Mouse (Mus musculus): ENCODE measurements around the gene Slc38a7. TPM values are rescaled to one million over a fixed set of nuclear protein-coding genes. Genes with fewer than 3 reads are reported as not detected.

Slc38a7 gene
- polyA plus RNA-seq, 1 experiment from 2014 or later = 26.2 TPM

DNA sequence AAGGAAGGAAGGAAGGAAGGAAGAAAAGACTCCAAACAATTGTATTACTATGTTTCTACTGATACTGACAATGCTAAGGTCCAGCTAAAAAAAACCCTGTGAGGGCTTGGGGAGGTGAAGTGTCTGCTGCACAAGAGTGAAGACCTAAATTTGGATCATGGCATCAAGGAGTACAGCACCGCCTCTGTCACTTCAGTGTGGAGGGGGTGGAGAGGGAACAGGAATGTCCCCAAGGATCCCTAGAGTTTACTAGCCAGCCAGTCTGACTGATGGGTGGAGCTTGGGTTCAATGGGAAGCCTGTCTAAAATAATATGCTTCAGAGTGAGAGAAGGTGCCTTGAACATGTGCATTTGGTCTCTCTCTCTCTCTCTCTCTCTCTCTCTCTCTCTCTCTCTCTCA, 35.1 kb downstream of the Slc38a7 start:
- Histone ChIP-seq H3K27ac (ENCODE audit: low read depth, low read length) (no peak overlapping the region), H3K9me3 (ENCODE audit: control insufficient read depth, low read length) (no peaks in the 10 kb centered on the region), H3K4me3 (ENCODE audit: low read length) (no peak overlapping the region), H3K4me1 (ENCODE audit: control insufficient read depth, insufficient read depth, low read depth, low read length) (no peaks in the 10 kb centered on the region), H3K4me2 (ENCODE audit: low read length) (no peak overlapping the region), H3K9ac (ENCODE audit: low read depth, low read length) (no peak overlapping the region), H3K27me3 (replicated peaks; ENCODE audit: control insufficient read depth, insufficient read depth, low read length) (no peaks in the 10 kb centered on the region), H3K36me3 (ENCODE audit: control insufficient read depth, insufficient read depth, low read length) (no peaks in the 10 kb centered on the region)
- WGBS = 25% methylated on average over 1 of the region's 1 CpGs
- ATAC-seq = no peak

DNA sequence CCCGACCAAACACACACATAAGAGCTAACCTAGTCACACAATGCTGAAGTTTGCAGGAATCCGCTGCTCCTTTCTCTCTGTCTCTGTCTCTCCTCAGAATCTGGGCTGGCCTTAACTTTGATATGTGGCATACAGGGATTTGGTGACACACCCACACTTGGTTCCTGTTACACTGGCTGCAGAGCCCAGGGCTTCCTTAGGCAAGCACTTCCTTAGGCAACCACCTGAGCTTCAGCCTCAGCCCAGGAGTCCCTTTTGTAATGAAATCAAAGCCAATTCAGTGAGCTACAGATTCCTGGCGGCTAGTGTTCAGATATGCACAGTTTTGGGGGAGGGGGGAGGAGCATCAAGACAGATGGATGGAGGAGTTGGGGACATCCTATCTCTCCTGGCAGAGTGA, 35.7 kb downstream of the Slc38a7 start:
- no peaks in the 10 kb centered on the region for H3K4me1 ChIP-seq (ENCODE audit: control insufficient read depth, insufficient read depth, low read depth, low read length)
- H3K27ac ChIP-seq (ENCODE audit: low read depth, low read length) = no peak overlapping the region
- H3K9ac ChIP-seq (ENCODE audit: low read depth, low read length) = no peak overlapping the region
- H3K4me3 ChIP-seq (ENCODE audit: low read length) = no peak overlapping the region
- no peaks in the 10 kb centered on the region for H3K9me3 ChIP-seq (ENCODE audit: control insufficient read depth, low read length)
- no peaks in the 10 kb centered on the region for H3K36me3 ChIP-seq (ENCODE audit: control insufficient read depth, insufficient read depth, low read length)
- no peaks in the 10 kb centered on the region for H3K27me3 ChIP-seq (replicated peaks; ENCODE audit: control insufficient read depth, insufficient read depth, low read length)
- H3K4me2 ChIP-seq (ENCODE audit: low read length) = no peak overlapping the region
- ATAC-seq = no peak
- 60% methylated on average over 3 of the region's 3 CpGs for WGBS

DNA sequence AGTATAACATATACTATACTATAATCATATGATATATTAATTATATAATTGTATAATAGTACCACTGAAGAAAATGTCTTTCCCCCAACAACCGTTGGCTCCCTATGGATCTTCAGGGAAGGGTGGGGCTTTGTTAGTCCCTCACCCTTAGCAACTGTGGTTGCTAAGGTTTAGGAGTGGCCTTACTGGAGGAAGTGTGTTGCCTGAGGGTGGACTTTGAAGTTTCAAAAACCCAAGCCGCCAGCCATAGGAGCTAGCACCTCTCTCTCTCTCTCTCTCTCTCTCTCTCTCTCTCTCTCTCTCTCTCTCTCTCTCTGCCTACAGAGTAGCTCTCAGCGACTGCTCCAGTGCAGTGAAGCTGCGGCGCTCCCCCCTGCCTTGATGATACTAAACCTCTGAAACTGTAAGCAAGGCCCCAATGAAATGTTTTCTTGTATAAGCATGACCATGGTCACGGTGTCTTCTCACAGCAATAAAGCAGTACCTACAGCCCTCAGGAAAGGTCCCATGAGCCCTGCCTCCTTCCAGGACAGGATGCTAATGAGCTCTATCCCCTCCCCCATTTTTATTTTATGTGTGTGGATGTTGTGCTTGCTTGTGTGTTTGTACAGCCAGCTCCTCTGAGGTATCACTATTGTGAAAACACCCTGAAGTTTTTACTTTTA, 37.2 kb downstream of the Slc38a7 start:
- Histone ChIP-seq H3K9ac (ENCODE audit: low read depth, low read length) (no peak overlapping the region), H3K27me3 (replicated peaks; ENCODE audit: control insufficient read depth, insufficient read depth, low read length) (no peaks in the 10 kb centered on the region), H3K27ac (ENCODE audit: low read depth, low read length) (no peak overlapping the region), H3K4me1 (ENCODE audit: control insufficient read depth, insufficient read depth, low read depth, low read length) (no peaks in the 10 kb centered on the region), H3K4me2 (ENCODE audit: low read length) (no peak overlapping the region), H3K9me3 (ENCODE audit: control insufficient read depth, low read length) (no peaks in the 10 kb centered on the region), H3K36me3 (ENCODE audit: control insufficient read depth, insufficient read depth, low read length) (no peaks in the 10 kb centered on the region), H3K4me3 (ENCODE audit: low read length) (no peak overlapping the region)
- WGBS = 50% methylated on average over 6 of the region's 6 CpGs
- ATAC-seq = no peak

DNA sequence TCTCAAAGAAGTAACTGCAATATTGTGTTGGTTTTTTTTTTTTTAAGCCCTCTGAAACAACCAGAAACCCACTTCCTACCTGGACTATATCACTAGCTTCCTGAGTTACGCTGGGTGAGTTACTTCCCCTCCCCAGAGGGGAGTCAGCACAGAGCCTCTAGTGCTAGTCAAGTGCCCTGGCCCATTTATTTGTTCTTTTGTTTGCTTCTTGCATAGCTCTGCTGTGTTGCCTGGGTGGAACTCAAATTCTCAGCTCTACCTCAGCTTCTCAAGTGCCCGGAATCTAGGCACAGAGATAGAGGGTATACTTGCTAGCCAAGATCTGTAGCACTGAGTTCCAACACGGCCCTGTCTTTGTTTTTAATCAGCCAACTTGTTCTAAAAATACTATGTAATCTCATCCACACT, 43.2 kb downstream of the Slc38a7 start:
- 64% methylated on average over 3 of the region's 3 CpGs for WGBS
- Histone ChIP-seq H3K27me3 (replicated peaks; ENCODE audit: control insufficient read depth, insufficient read depth, low read length) (no peaks in the 10 kb centered on the region), H3K9me3 (ENCODE audit: control insufficient read depth, low read length) (no peaks in the 10 kb centered on the region), H3K4me1 (ENCODE audit: control insufficient read depth, insufficient read depth, low read depth, low read length) (peaks cover 9% of the 10 kb centered on the region), H3K36me3 (ENCODE audit: control insufficient read depth, insufficient read depth, low read length) (no peaks in the 10 kb centered on the region), H3K4me3 (ENCODE audit: low read length) (no peak overlapping the region), H3K9ac (ENCODE audit: low read depth, low read length) (no peak overlapping the region), H3K27ac (ENCODE audit: low read depth, low read length) (no peak overlapping the region), H3K4me2 (ENCODE audit: low read length) (no peak overlapping the region)
- no peak for ATAC-seq

DNA sequence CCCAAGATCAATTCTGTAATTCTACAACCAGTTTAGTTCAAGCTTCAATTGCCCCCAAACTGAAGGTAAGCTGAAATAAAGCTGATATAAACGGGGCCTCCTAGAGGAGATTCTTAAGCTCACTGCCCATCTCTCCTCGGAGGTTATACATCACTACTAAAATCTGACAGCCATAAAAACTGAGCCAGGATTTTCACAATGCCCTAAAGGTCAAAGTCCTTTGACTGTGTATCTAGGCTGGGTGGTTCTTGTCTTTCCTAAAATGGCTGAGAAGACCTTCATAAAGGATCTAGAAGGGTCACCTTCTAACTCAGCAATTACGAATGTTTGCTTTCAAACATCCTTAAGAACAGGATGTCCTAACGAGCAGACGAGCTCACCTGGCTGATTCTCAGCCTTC, 44.2 kb downstream of the Slc38a7 start:
- H3K9ac ChIP-seq (ENCODE audit: low read depth, low read length) = no peak overlapping the region
- H3K4me3 ChIP-seq (ENCODE audit: low read length) = no peak overlapping the region
- 87% methylated on average over 5 of the region's 5 CpGs for WGBS
- no peak for ATAC-seq
- no peaks in the 10 kb centered on the region for H3K36me3 ChIP-seq (ENCODE audit: control insufficient read depth, insufficient read depth, low read length)
- H3K9me3 ChIP-seq (ENCODE audit: control insufficient read depth, low read length) = no peaks in the 10 kb centered on the region
- no peaks in the 10 kb centered on the region for H3K27me3 ChIP-seq (replicated peaks; ENCODE audit: control insufficient read depth, insufficient read depth, low read length)
- H3K4me1 ChIP-seq (ENCODE audit: control insufficient read depth, insufficient read depth, low read depth, low read length) = peaks cover 9% of the 10 kb centered on the region
- H3K4me2 ChIP-seq (ENCODE audit: low read length) = no peak overlapping the region
- H3K27ac ChIP-seq (ENCODE audit: low read depth, low read length) = no peak overlapping the region

DNA sequence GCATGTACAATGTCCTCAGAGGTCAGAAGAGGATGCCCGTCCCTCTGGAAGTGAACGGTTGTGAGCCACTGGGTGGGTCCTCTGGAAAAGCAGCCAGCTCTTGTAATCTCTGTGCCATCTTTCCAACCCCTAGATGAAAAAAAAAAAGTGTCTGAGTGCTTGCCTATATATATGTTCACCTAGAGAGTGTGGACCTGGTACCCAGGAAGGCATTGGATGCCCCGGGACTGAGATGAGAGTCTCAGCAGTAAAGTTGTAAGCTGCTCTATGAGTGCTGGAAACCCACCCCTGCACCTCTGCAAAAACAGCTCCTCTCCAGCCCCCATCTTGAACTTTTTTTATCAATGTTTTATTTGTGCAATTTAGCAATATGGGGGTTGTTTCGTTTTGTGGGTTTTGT, 44.7 kb downstream of the Slc38a7 start:
- Histone ChIP-seq H3K27ac (ENCODE audit: low read depth, low read length) (no peak overlapping the region), H3K4me1 (ENCODE audit: control insufficient read depth, insufficient read depth, low read depth, low read length) (peaks cover 9% of the 10 kb centered on the region), H3K4me3 (ENCODE audit: low read length) (no peak overlapping the region), H3K27me3 (replicated peaks; ENCODE audit: control insufficient read depth, insufficient read depth, low read length) (no peaks in the 10 kb centered on the region), H3K36me3 (ENCODE audit: control insufficient read depth, insufficient read depth, low read length) (no peaks in the 10 kb centered on the region), H3K9me3 (ENCODE audit: control insufficient read depth, low read length) (no peaks in the 10 kb centered on the region), H3K9ac (ENCODE audit: low read depth, low read length) (no peak overlapping the region), H3K4me2 (ENCODE audit: low read length) (no peak overlapping the region)
- WGBS = 93% methylated on average over 4 of the region's 4 CpGs
- no peak for ATAC-seq

DNA sequence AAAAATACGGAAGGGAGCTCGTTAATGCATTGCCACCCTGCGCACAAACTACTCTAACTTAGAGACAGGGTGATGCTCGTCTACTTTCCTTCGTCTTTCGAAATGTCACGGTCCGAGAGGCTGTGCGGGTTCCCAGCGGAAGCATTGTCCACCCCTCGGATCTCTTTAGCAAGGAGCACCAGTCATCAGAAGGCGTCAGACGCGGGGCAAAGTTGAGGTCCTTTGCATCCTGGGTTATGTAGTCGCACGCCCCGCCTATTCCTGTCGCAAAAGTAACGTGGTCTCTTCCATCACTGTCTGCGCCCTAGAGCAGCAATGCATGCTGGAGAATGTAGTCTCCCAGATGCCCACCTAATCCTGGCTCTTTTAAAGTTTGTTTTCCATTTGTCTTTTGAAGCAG, 45.5 kb downstream of the Slc38a7 start:
- no peaks in the 10 kb centered on the region for H3K27me3 ChIP-seq (replicated peaks; ENCODE audit: control insufficient read depth, insufficient read depth, low read length)
- H3K4me3 ChIP-seq (ENCODE audit: low read length) = peak overlapping the region; percentile 90
- peak; percentile 94 for ATAC-seq
- H3K9ac ChIP-seq (ENCODE audit: low read depth, low read length) = peak overlapping the region; percentile 60
- H3K27ac ChIP-seq (ENCODE audit: low read depth, low read length) = peak overlapping the region; percentile 90
- H3K4me2 ChIP-seq (ENCODE audit: low read length) = peak overlapping the region; percentile 69
- H3K36me3 ChIP-seq (ENCODE audit: control insufficient read depth, insufficient read depth, low read length) = no peaks in the 10 kb centered on the region
- WGBS = 0% methylated on average over 20 of the region's 20 CpGs
- peaks cover 9% of the 10 kb centered on the region for H3K4me1 ChIP-seq (ENCODE audit: control insufficient read depth, insufficient read depth, low read depth, low read length)
- H3K9me3 ChIP-seq (ENCODE audit: control insufficient read depth, low read length) = no peaks in the 10 kb centered on the region

DNA sequence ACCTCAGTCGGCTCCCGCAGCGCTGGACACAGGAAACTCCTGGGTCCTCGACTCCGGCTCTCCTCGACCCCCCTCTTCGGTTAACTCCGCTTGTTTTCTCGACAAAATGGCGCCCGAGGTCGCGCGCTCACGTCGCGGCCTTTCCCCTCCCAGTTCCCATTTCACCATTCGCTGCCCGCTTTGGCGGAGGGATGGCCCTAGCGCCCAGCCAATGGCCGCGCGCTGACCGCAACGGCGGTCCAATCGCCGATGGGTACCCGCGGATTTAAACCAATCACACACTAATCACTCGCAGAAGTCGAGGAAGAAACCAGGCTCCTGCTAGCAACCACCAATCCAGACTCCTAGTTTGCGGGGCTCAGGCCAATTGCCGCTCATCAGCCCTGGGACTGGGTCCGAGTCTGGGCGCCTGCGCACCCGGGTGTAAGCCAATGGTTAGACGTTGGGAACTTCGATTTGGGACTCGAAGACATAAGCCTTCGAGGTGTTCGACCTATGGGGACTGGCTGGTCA, 46.0 kb downstream of the Slc38a7 start, which contains the start of gene Cnot1:
Gene Cnot1 (minus strand): TSS at position 134 of the 513 bp plus-strand sequence.
- ATAC-seq = peak; percentile 97
- H3K4me1 ChIP-seq (ENCODE audit: control insufficient read depth, insufficient read depth, low read depth, low read length) = peaks cover 9% of the 10 kb centered on the region
- peak within 1 kb of the TSS; percentile 90 for H3K4me3 ChIP-seq (ENCODE audit: low read length)
- WGBS = under 1% methylated on average over 44 of the region's 44 CpGs
- no peaks in the 10 kb centered on the region for H3K36me3 ChIP-seq (ENCODE audit: control insufficient read depth, insufficient read depth, low read length)
- no peaks in the 10 kb centered on the region for H3K9me3 ChIP-seq (ENCODE audit: control insufficient read depth, low read length)
- H3K27ac ChIP-seq (ENCODE audit: low read depth, low read length) = peak within 1 kb of the TSS; percentile 90
- H3K27me3 ChIP-seq (replicated peaks; ENCODE audit: control insufficient read depth, insufficient read depth, low read length) = no peaks in the 10 kb centered on the region
- peak within 1 kb of the TSS; percentile 86 for H3K9ac ChIP-seq (ENCODE audit: low read depth, low read length)
- peak within 1 kb of the TSS; percentile 95 for H3K4me2 ChIP-seq (ENCODE audit: low read length)

DNA sequence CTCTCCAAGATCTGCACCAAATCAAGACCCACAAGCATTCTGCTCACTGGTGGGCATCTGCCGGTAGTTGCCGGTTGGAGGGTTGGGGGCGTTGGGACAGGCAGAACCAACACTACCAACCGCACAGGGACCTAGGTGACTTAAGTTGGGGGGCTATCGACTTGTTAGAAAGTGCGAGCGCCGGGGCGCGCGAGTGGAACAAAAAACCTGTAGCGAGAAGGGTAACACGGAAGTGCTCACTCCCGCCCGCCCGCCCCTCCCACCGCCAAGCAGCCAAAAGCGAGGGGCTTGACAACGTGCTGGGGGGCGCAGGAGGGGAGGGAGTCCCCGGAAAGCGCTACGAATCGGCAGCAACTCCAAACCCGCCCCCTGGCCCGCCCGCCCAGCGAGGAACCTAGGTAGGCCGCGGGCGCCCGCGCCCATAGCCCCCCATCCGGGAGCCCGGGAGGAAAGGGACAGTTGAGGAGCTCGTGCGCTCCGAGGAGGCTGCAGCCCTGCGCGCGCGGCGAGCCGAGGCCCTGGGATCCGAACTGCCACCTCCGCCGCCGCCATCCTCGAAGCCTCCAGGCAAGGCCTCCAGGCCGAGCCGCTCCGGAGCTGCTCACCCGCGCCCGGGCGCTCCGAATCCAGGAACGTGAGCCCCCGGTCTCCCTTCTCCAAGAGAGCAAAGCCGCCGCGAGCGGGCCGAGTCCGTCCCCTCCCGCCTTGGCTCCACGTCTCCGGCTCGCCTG, 46.7 kb downstream of the Slc38a7 start:
- H3K9me3 ChIP-seq (ENCODE audit: control insufficient read depth, low read length) = no peaks in the 10 kb centered on the region
- no peaks in the 10 kb centered on the region for H3K36me3 ChIP-seq (ENCODE audit: control insufficient read depth, insufficient read depth, low read length)
- ATAC-seq = no peak
- peaks cover 9% of the 10 kb centered on the region for H3K4me1 ChIP-seq (ENCODE audit: control insufficient read depth, insufficient read depth, low read depth, low read length)
- peak overlapping the region; percentile 95 for H3K4me2 ChIP-seq (ENCODE audit: low read length)
- peak overlapping the region; percentile 86 for H3K9ac ChIP-seq (ENCODE audit: low read depth, low read length)
- H3K27ac ChIP-seq (ENCODE audit: low read depth, low read length) = peak overlapping the region; percentile 86
- H3K4me3 ChIP-seq (ENCODE audit: low read length) = peak overlapping the region; percentile 90
- H3K27me3 ChIP-seq (replicated peaks; ENCODE audit: control insufficient read depth, insufficient read depth, low read length) = no peaks in the 10 kb centered on the region
- WGBS = under 1% methylated on average over 43 of the region's 69 CpGs

Measured in hindbrain, embryonic 16.5 days (tissue).